Mouse (Mus musculus) CH12.LX (cell line): ENCODE data around the gene Slc12a4. TPM values are rescaled to one million over a fixed set of nuclear protein-coding genes. Genes with fewer than 3 reads are reported as not detected.

Experiments
- DNase-seq: peaks from one replicate; pipeline ENCODE4 v3.0.0-alpha.2; 2013; ENCODE audit errors: extremely low read depth
- H3K27ac ChIP-seq: 2 replicates; pipeline ENCODE4 v1.5.1; 2012; ENCODE audit warnings: low read depth, mild to moderate bottlenecking, control low read depth, moderate library complexity; ENCODE audit not compliant: insufficient read depth
- H3K27me3 ChIP-seq: replicated peaks from 2 replicates; pipeline ENCODE3; 2012; ENCODE audit warnings: inconsistent platforms
- H3K36me3 ChIP-seq, 2 experiments: replicated peaks in 1 of 2; 2 replicates each; pipeline versions ENCODE3 to v1.6.1; 2012; ENCODE audit warnings: inconsistent platforms in 1 of 2, low read length in 1 of 2, mild to moderate bottlenecking in 1 of 2, mixed read lengths in 1 of 2, moderate library complexity in 1 of 2; ENCODE audit not compliant: control insufficient read depth in 1 of 2, insufficient read depth in 1 of 2
- H3K4me1 ChIP-seq, 2 experiments: 2 replicates each; pipeline ENCODE4 v1.6.1; 2012; ENCODE audit warnings: inconsistent platforms in 1 of 2, moderate library complexity in 1 of 2; ENCODE audit not compliant: insufficient read depth in 2 of 2, control insufficient read depth in 1 of 2
- H3K4me2 ChIP-seq: 2 replicates; pipeline ENCODE4 v1.6.1; 2012; ENCODE audit warnings: low read depth, mild to moderate bottlenecking, control low read depth; ENCODE audit not compliant: poor library complexity, insufficient read depth, severe bottlenecking
- H3K4me3 ChIP-seq, 3 experiments: fragments of 150-350 bp in 1 of 3; sonication (generic) in 1 of 3; replicated peaks in 1 of 3; 2 replicates each; pipeline versions ENCODE3 to v1.5.1; 2011 to 2012; ENCODE audit warnings: low read depth in 2 of 3, low read length in 2 of 3, mild to moderate bottlenecking in 2 of 3, moderate library complexity in 2 of 3, control low read depth in 1 of 3, improper control_type of control experiment in 1 of 3, inconsistent platforms in 1 of 3, mixed read lengths in 1 of 3; ENCODE audit not compliant: poor library complexity in 1 of 3
- H3K79me2 ChIP-seq: replicated peaks from 2 replicates; pipeline ENCODE4 v1.6.1; 2012; ENCODE audit warnings: mild to moderate bottlenecking, moderate library complexity; ENCODE audit not compliant: control insufficient read depth, poor library complexity, insufficient read depth, severe bottlenecking; ENCODE audit errors: extremely low read depth
- H3K9ac ChIP-seq: 2 replicates; pipeline ENCODE4 v1.6.1; 2012; ENCODE audit warnings: low read depth, mild to moderate bottlenecking, control low read depth, moderate library complexity; ENCODE audit not compliant: insufficient read depth
- H3K9me3 ChIP-seq: replicated peaks from 2 replicates; pipeline ENCODE3; 2012; ENCODE audit warnings: low read length, inconsistent platforms, mixed read lengths
- BHLHE40 ChIP-seq: IDR thresholded peaks from 2 replicates; pipeline ENCODE4 v1.6.1; 2011; ENCODE audit warnings: mild to moderate bottlenecking, low read depth, low read length, improper control_type of control experiment
- CHD2 ChIP-seq: IDR thresholded peaks from 2 replicates; pipeline ENCODE4 v1.6.1; 2011; ENCODE audit warnings: low read length, improper control_type of control experiment
- CTCF ChIP-seq, 2 experiments: IDR thresholded peaks in 1 of 2; conservative IDR thresholded peaks in 1 of 2; 2 replicates each; pipeline ENCODE4 v1.5.1; 2011 to 2012; ENCODE audit warnings: low read depth in 2 of 2, low read length in 2 of 2, improper control_type of control experiment in 1 of 2, inconsistent platforms in 1 of 2, mild to moderate bottlenecking in 1 of 2, moderate library complexity in 1 of 2
- E2F4 ChIP-seq: IDR thresholded peaks from 2 replicates; pipeline ENCODE4 v1.6.1; 2011; ENCODE audit warnings: low read depth, low read length, improper control_type of control experiment; ENCODE audit not compliant: insufficient replicate concordance
- GABPA ChIP-seq: IDR thresholded peaks from 2 replicates; pipeline ENCODE4 v1.6.1; 2012; ENCODE audit warnings: low read depth, low read length, improper control_type of control experiment, inconsistent platforms; ENCODE audit not compliant: insufficient replicate concordance
- HCFC1 ChIP-seq: IDR thresholded peaks from 2 replicates; pipeline ENCODE4 v1.6.1; 2012; ENCODE audit warnings: low read depth, mild to moderate bottlenecking, inconsistent platforms, low read length, improper control_type of control experiment
- IRF4 ChIP-seq: IDR thresholded peaks from 2 replicates; pipeline ENCODE4 v1.6.1; 2014; ENCODE audit warnings: low read depth, mild to moderate bottlenecking, inconsistent platforms, low read length, improper control_type of control experiment
- JUN ChIP-seq: IDR thresholded peaks from 2 replicates; pipeline ENCODE4 v1.6.1; 2011; ENCODE audit warnings: low read depth, mild to moderate bottlenecking, low read length, improper control_type of control experiment, moderate library complexity; ENCODE audit not compliant: insufficient read depth
- JUND ChIP-seq: conservative IDR thresholded peaks from 2 replicates; pipeline ENCODE4 v1.6.1; 2011; ENCODE audit warnings: low read depth, low read length, improper control_type of control experiment
- KAT2A ChIP-seq: IDR thresholded peaks from 2 replicates; pipeline ENCODE4 v1.6.1; 2012; ENCODE audit warnings: low read length, improper control_type of control experiment, inconsistent platforms; ENCODE audit not compliant: insufficient replicate concordance
- MAX ChIP-seq: IDR thresholded peaks from 2 replicates; pipeline ENCODE4 v1.6.1; 2011; ENCODE audit warnings: low read length, improper control_type of control experiment
- MAZ ChIP-seq: IDR thresholded peaks from 2 replicates; pipeline ENCODE4 v1.6.1; 2012; ENCODE audit warnings: low read depth, mild to moderate bottlenecking, inconsistent platforms, low read length, improper control_type of control experiment, moderate library complexity
- MEF2A ChIP-seq: IDR thresholded peaks from 2 replicates; pipeline ENCODE4 v1.6.1; 2014; ENCODE audit warnings: low read depth, mild to moderate bottlenecking, inconsistent platforms, low read length, improper control_type of control experiment, borderline replicate concordance
- NELFE ChIP-seq: IDR thresholded peaks from 2 replicates; pipeline ENCODE4 v1.6.1; 2011; ENCODE audit warnings: low read depth, low read length, improper control_type of control experiment
- PAX5 ChIP-seq: IDR thresholded peaks from 2 replicates; pipeline ENCODE4 v1.6.1; 2012; ENCODE audit warnings: low read length, inconsistent platforms, mixed read lengths
- POLR2A ChIP-seq: IDR thresholded peaks from 2 replicates; pipeline ENCODE4 v1.6.1; 2011; ENCODE audit warnings: low read depth, mild to moderate bottlenecking, improper control_type of control experiment, low read length
- RAD21 ChIP-seq: IDR thresholded peaks from 2 replicates; pipeline ENCODE4 v1.6.1; 2011; ENCODE audit warnings: low read depth, mild to moderate bottlenecking, low read length, improper control_type of control experiment, moderate library complexity
- SIN3A ChIP-seq: IDR thresholded peaks from 2 replicates; pipeline ENCODE4 v1.6.1; 2012; ENCODE audit warnings: low read length, improper control_type of control experiment, inconsistent platforms
- TBP ChIP-seq: conservative IDR thresholded peaks from 2 replicates; pipeline ENCODE4 v1.6.1; 2011; ENCODE audit warnings: low read depth, low read length, improper control_type of control experiment
- TCF12 ChIP-seq: IDR thresholded peaks from 2 replicates; pipeline ENCODE4 v1.6.1; 2014; ENCODE audit warnings: low read depth, mild to moderate bottlenecking, inconsistent platforms, low read length, improper control_type of control experiment
- USF1 ChIP-seq: IDR thresholded peaks from 2 replicates; pipeline ENCODE4 v1.6.1; 2014; ENCODE audit warnings: low read depth, mild to moderate bottlenecking, inconsistent platforms, low read length, improper control_type of control experiment
- ZC3H11A ChIP-seq: IDR thresholded peaks from 2 replicates; pipeline ENCODE4 v1.6.1; 2012; ENCODE audit warnings: low read depth, mild to moderate bottlenecking, inconsistent platforms, low read length, improper control_type of control experiment
- ZKSCAN1 ChIP-seq: IDR thresholded peaks from 2 replicates; pipeline ENCODE4 v1.6.1; 2012; ENCODE audit warnings: low read depth, inconsistent platforms, low read length, improper control_type of control experiment, borderline replicate concordance
- ZMIZ1 ChIP-seq: IDR thresholded peaks from 2 replicates; pipeline ENCODE4 v1.6.1; 2012; ENCODE audit warnings: low read depth, mild to moderate bottlenecking, inconsistent platforms, low read length, improper control_type of control experiment
- ZNF384 ChIP-seq: IDR thresholded peaks from 2 replicates; pipeline ENCODE4 v1.6.1; 2012; ENCODE audit warnings: low read depth, low read length, improper control_type of control experiment, inconsistent platforms
- dilution Hi-C: fragments of 300-500 bp; cut with MboI; formaldehyde crosslinking; loops from 2 replicates; pipeline ENCODE4 v1.14.3; 2020; ENCODE audit warnings: low sequenced_read_pairs; ENCODE audit not compliant: extremely low pct_unique_long_range_greater_than_20kb, extremely low pct_ligation_motif_present
- in situ Hi-C: fragments of 300-500 bp; cut with MboI; formaldehyde crosslinking; loops from 3 replicates; pipeline ENCODE4 v1.14.3; 2019; ENCODE audit warnings: low sequenced_read_pairs, low pct_ligation_motif_present, low pct_unique_long_range_greater_than_20kb, mixed read lengths
- polyA plus RNA-seq: library from polyadenylated mRNA; unstranded; fragments of >175 nt; gene quantifications from 2 replicates; pipeline ENCODE4 v1.2.1, GENCODE M21; 2012; ENCODE audit warnings: low read depth; ENCODE audit not compliant: insufficient read length
- total RNA-seq, 2 experiments: library from RNA; depleted of rRNA; stranded (reverse); fragments of 300-350 nt in 1 of 2; fragments of >200 nt in 1 of 2; gene quantifications; 2 replicates each; pipeline ENCODE4 v1.2.3; 2012 to 2014

Gene Slc12a4
- total and polyA plus RNA-seq, 3 experiments, result 4.2 to 9.4 (median 8.1) TPM

DNA sequence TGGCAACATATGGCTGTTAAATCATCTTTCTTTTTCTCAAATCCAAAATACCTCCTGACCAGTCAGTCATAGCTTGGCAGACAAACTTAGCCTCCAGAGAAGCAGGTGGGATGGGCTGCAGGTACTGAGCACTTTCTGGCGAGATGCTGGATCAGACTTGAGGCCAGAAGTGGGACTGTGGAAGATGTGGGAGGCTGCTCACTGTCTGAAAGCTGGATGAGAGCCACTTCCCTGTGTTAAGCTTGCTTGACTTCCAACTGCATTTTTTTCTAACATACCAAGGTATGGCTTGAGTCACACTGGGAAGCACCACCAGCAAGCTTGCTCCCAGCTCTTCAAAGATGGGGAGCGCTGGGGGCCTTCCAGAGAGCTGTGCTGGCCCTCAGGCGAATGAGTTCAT is 40.8 kb downstream of the Slc12a4 start:
- dilution Hi-C loops (no loop called here), in situ Hi-C loops (loop anchor here (5.0 kb wide), 1 partner anchor 213 kb away; no protein-coding TSS in a partner anchor)
- Histone ChIP-seq H3K9me3 (no peaks in the 10 kb centered on the region), H3K4me2 (no peak overlapping the region), H3K36me3 (peaks cover 9 to 47% of the 10 kb centered on the region in 2 experiments), H3K4me3 (no peak overlapping the region), H3K27me3 (no peaks in the 10 kb centered on the region), H3K79me2 (no peaks in the 10 kb centered on the region), H3K27ac (no peak overlapping the region), H3K4me1 (peaks cover 7 to 29% of the 10 kb centered on the region in 2 experiments; a peak in 3 of 4 replicates), H3K9ac (no peak overlapping the region)
- DNase-seq, result no peak
- TF ChIP-seq E2F4 (no peak), MAX (no peak), JUN (no peak), POLR2A (no peak), USF1 (no peak), ZMIZ1 (no peak), RAD21 (no peak), ZKSCAN1 (no peak), GABPA (no peak), CTCF (conservative IDR thresholded peaks at IDR 0.05 in 1 of 2, IDR thresholded peaks at IDR 0.05 in 1 of 2; ENCODE audit: low read depth in 2 of 2, low read length in 2 of 2) (no peak), ZC3H11A (no peak), MEF2A (no peak), BHLHE40 (no peak), HCFC1 (no peak), TCF12 (no peak), PAX5 (no peak), KAT2A (no peak)

DNA sequence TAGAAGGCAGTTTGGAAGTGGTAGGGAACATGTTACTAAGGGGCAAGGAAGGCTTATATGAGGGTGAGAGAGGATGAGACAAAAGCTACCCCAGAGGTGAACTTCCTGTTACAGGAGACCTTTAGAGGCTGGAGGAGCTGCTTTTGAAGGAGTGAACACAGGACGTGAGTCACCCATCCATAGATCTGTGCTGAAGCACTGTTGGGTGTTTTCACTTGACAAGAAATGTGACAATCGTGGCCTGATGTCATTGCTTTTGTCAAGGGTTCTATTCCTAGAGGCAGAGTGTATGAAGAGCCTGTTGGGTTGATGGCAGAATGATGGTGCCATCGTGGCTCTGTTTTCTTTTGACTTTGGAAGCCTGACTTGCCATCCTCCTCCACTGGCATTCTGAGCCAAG is 46.5 kb downstream of the Slc12a4 start:
- in situ Hi-C loops, result no loop called here
- Histone ChIP-seq H3K4me3 (no peak overlapping the region), H3K27me3 (no peaks in the 10 kb centered on the region), H3K36me3 (peaks cover 13 to 57% of the 10 kb centered on the region in 2 experiments), H3K9me3 (no peaks in the 10 kb centered on the region), H3K4me2 (no peak overlapping the region), H3K79me2 (no peaks in the 10 kb centered on the region), H3K4me1 (peaks cover 6 to 15% of the 10 kb centered on the region in 2 experiments; a peak in 3 of 4 replicates), H3K27ac (no peak overlapping the region), H3K9ac (no peak overlapping the region)
- dilution Hi-C loops, result no loop called here
- TF ChIP-seq ZNF384 (no peak), BHLHE40 (no peak), MAZ (no peak), HCFC1 (no peak), SIN3A (no peak), IRF4 (no peak), USF1 (no peak), RAD21 (no peak), ZKSCAN1 (no peak), E2F4 (no peak), NELFE (no peak), JUND (no peak), TCF12 (no peak), CHD2 (no peak), TBP (no peak)
- DNase-seq, result no peak
